Mouse (Mus musculus) heart, embryonic 13.5 days (tissue): ENCODE measurements around the gene Schip1. TPM values are rescaled to one million over a fixed set of nuclear protein-coding genes. Genes with fewer than 3 reads are reported as not detected.
A peak's percentile ranks its signal among the peaks of the same experiment; 100 is the strongest.

Experiments used
- ATAC-seq: fragments of 200-750 bp; cut with Nextera tagmentation; 2 replicates; pipeline ENCODE4 v1.8.0; 2017; ENCODE audit warnings: moderate TSS enrichment; ENCODE audit not compliant: insufficient number of reproducible peaks, low FRiP score, low TSS enrichment; ENCODE audit errors: extremely low read depth
- H3K27ac ChIP-seq: fragments of 300-500 bp; sonication (generic); replicated peaks from 2 replicates; pipeline ENCODE4 v1.5.1; 2015; ENCODE audit warnings: moderate library complexity, mild to moderate bottlenecking, inconsistent platforms
- H3K27me3 ChIP-seq: fragments of 300-500 bp; sonication (generic); replicated peaks from 2 replicates; pipeline ENCODE4 v1.6.1; 2015; ENCODE audit warnings: mild to moderate bottlenecking, inconsistent platforms
- H3K36me3 ChIP-seq: fragments of 300-500 bp; sonication (generic); 2 replicates; pipeline ENCODE4 v1.6.1; 2015; ENCODE audit warnings: mild to moderate bottlenecking, inconsistent platforms
- H3K4me1 ChIP-seq: fragments of 300-500 bp; sonication (generic); 2 replicates; pipeline ENCODE4 v1.6.1; 2015; ENCODE audit warnings: inconsistent platforms
- H3K4me2 ChIP-seq: fragments of 300-500 bp; sonication (generic); 2 replicates; pipeline ENCODE4 v1.6.1; 2015; ENCODE audit warnings: inconsistent platforms, mild to moderate bottlenecking, moderate library complexity
- H3K4me3 ChIP-seq: fragments of 300-500 bp; sonication (generic); 2 replicates; pipeline ENCODE4 v1.5.1; 2015; ENCODE audit warnings: moderate library complexity, mild to moderate bottlenecking, inconsistent platforms
- H3K9ac ChIP-seq: fragments of 300-500 bp; sonication (generic); 2 replicates; pipeline ENCODE4 v1.6.1; 2015; ENCODE audit warnings: inconsistent platforms, mild to moderate bottlenecking, moderate library complexity
- H3K9me3 ChIP-seq: fragments of 300-500 bp; sonication (generic); 2 replicates; pipeline ENCODE4 v1.6.1; 2016; ENCODE audit warnings: inconsistent platforms
- WGBS: fragments of 180-500 bp; shearing (Covaris S2); methylation state at CpG from one replicate; pipeline ENCODE4 v1.1.7; 2015; ENCODE audit warnings: mixed read lengths; 5-methylcytosine and 5-hydroxymethylcytosine counted together
- polyA plus RNA-seq: library from polyadenylated mRNA; unstranded; fragments of >200 nt; fragmentation: Nextera tagmentation; extraction: Ambion mirVana; gene quantifications from 2 replicates; pipeline ENCODE4 v1.2.1, GENCODE M21; 2015

Gene Schip1
- polyA plus RNA-seq, 1 experiment from 2014 or later: 52.4 TPM

DNA sequence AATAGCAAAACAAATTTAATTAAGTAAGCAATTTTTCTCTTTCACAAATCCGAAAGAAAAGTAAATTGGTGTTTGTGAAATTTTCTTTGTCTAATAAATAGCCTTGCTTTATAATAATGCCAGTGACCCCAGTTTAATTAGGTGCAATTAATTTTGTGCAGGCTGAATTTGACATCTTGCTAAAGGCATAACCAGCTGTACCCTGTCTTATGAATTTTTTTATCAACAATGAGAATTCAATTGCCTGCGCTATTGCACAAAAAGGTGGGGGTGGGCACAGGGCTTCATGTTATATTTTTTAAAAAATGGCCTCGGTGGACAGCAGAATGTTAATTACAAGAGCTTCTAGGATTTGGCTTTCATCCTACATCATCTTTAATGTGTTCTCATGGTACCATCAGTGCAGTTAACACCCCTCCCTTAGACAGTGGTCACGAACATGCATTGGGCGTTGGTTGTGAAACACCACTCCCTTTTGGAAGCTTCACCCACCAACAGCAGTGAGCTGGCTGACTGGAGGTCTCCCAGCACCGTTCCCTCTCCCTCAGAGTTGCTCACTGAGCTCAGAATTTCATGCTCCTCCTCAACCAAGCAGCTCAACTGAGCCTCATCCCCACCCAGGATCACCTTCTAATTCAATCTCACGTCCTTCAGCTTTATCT lies 541.5 kb downstream of the Schip1 start:
- Histone ChIP-seq H3K27me3 (no peaks in the 10 kb centered on the region), H3K4me3 (no peak overlapping the region), H3K4me2 (no peak overlapping the region), H3K27ac (no peak overlapping the region), H3K9ac (no peak overlapping the region), H3K9me3 (no peaks in the 10 kb centered on the region), H3K4me1 (peaks cover 49% of the 10 kb centered on the region), H3K36me3 (peaks cover 4% of the 10 kb centered on the region; the same call in 1 of the 2 replicates)
- ATAC-seq: no peak
- WGBS: 81% methylated on average over 7 of the region's 7 CpGs

DNA sequence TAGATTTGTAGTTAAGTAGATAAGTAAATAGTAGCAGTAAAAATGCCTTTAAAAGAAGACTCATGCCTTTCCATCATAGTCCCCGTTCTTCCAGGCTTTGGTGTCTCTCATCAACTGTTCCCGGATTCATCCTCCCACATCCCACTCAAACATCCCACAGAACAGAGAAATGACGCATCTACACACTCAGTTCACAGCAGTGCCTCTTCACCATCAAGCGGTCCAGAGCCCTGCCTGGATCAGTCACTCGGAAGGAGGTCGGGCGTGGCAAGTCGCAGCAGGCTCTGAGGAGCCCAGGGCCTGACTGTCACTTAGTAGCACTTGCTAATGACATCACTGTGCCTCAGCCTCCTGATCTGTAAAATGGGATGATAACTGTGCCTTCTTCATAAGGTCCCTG lies 542.1 kb downstream of the Schip1 start:
- peaks cover 4% of the 10 kb centered on the region; the same call in 1 of the 2 replicates for H3K36me3 ChIP-seq
- no peak overlapping the region for H3K4me3 ChIP-seq
- no peak overlapping the region for H3K27ac ChIP-seq
- H3K4me1 ChIP-seq: peaks cover 48% of the 10 kb centered on the region
- no peaks in the 10 kb centered on the region for H3K9me3 ChIP-seq
- no peaks in the 10 kb centered on the region for H3K27me3 ChIP-seq
- no peak overlapping the region for H3K4me2 ChIP-seq
- ATAC-seq: no peak
- H3K9ac ChIP-seq: no peak overlapping the region
- WGBS: 85% methylated on average over 8 of the region's 8 CpGs

DNA sequence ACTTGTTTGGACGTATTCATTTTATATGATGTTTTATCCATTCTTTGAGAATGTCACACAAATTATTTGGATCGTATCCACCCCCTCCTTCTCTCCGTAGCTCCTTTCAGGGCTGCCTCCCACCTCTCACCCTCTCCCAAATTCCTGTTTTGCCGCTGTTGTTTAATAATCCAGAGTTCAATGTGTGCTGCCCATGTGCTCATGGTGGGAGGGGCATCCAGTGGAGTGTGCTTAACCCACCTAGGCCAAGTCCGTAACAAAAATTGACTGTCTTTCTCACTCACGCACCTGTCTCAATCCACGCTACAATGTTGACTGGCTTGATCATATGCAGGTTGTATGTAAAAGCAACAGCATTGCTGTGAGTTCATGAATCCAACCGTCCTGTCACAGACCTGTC lies 542.7 kb downstream of the Schip1 start:
- no peak overlapping the region for H3K4me3 ChIP-seq
- H3K36me3 ChIP-seq: peaks cover 4% of the 10 kb centered on the region; the same call in 1 of the 2 replicates
- H3K4me2 ChIP-seq: no peak overlapping the region
- no peak overlapping the region for H3K27ac ChIP-seq
- H3K27me3 ChIP-seq: no peaks in the 10 kb centered on the region
- H3K9me3 ChIP-seq: no peaks in the 10 kb centered on the region
- no peak overlapping the region for H3K9ac ChIP-seq
- ATAC-seq: no peak
- H3K4me1 ChIP-seq: peaks cover 42% of the 10 kb centered on the region
- WGBS: 87% methylated on average over 8 of the region's 8 CpGs

DNA sequence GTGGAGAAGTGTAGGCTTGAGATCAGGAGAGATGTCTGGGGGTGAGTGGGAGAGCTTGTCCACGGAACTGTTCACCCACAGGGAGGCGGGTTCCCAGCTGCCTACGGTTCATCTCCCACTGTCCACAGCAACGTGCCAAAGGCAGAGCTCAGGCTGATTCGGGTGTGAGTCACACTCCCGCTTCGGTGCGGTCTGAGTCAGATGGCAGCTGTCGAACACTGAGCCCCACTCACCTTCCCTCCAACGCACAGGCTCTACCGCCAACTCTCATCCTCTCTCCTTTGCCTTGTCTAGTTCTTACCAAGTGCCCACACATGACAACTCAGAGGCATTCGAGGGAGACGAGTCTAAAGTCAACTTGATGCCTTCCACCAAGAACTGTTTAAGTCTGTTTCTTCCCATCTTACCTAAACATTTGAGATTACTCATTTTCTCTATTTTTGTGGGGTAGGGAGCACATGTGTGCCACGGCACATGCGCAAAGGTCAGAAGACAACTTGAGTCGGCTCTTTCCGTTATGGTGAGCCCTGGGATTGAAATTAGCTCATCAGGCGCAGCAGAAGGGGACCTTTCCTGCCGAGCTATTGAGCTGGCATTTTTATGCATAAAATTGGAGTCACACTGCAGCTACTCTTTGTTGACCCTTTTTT lies 544.4 kb downstream of the Schip1 start:
- peaks cover 4% of the 10 kb centered on the region; the same call in 1 of the 2 replicates for H3K36me3 ChIP-seq
- no peak; the same call in 1 of the 2 replicates for ATAC-seq
- H3K9ac ChIP-seq: no peak overlapping the region
- no peak overlapping the region for H3K4me2 ChIP-seq
- no peak overlapping the region for H3K4me3 ChIP-seq
- no peaks in the 10 kb centered on the region for H3K9me3 ChIP-seq
- 62% methylated on average over 19 of the region's 19 CpGs for WGBS
- H3K27ac ChIP-seq: peak overlapping the region; percentile 22
- H3K27me3 ChIP-seq: no peaks in the 10 kb centered on the region
- peaks cover 29% of the 10 kb centered on the region for H3K4me1 ChIP-seq

DNA sequence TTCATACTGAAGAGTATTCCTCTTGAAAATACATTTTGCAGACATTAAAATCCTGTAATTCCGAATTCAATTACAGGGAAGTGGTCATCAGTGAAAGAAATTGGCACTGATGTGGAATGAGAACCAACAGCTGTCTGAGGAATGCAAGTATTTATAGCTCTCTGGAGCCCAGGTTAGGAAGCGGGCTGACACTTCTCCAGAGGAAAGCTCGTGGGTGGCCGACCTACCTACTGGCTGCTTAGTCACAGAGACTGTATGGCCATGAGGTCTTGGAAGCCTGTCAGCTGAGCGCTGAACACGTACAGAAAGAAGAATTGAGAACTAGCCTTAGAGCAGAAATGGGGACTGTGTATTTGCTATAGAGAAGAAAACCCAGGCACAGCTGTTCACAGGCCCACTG lies 545.4 kb downstream of the Schip1 start:
- Histone ChIP-seq H3K4me1 (peaks cover 27% of the 10 kb centered on the region), H3K36me3 (peaks cover 4% of the 10 kb centered on the region; the same call in 1 of the 2 replicates), H3K27me3 (no peaks in the 10 kb centered on the region), H3K4me2 (peak overlapping the region; percentile 24), H3K9me3 (no peaks in the 10 kb centered on the region), H3K9ac (no peak overlapping the region), H3K4me3 (no peak overlapping the region), H3K27ac (0 out of 2 replicates have a peak overlapping the region, but pooled peaks have one; percentile 17)
- 39% methylated on average over 6 of the region's 6 CpGs for WGBS
- ATAC-seq: no peak

DNA sequence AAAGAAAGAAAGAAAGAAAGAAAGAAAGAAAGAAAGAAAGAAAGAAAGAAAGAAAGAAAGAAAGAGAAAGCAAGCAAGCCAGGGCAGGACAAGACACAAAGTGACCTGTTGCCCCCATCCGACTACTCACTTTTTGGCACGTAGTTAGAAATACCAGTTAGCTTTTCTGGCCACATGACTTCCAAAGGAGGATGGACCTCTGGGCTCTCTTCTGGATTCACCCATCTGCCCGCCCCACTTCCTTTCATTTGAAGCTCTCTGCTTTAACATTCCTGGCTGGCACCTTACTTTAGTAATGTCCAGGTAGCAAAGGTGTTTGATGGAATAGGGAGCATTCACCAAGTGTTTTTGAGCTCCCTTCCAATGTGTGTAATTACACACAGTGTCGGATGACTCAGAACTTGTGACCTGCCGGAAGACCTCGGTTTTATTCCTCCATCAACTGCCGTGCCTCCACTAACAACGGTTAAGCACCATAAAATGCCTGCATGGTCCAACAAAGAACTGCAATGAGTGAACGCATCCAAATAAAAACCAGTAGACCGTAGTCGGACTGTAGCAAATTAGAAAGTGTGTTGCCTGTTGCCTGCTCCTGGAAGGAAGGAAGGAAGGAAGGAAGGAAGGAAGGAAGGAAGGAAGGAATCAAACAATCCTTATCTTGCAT lies 546.1 kb downstream of the Schip1 start:
- Histone ChIP-seq H3K4me2 (no peak overlapping the region), H3K4me1 (peaks cover 27% of the 10 kb centered on the region), H3K27ac (no peak overlapping the region), H3K27me3 (no peaks in the 10 kb centered on the region), H3K9ac (no peak overlapping the region), H3K4me3 (no peak overlapping the region), H3K9me3 (no peaks in the 10 kb centered on the region), H3K36me3 (peaks cover 4% of the 10 kb centered on the region; the same call in 1 of the 2 replicates)
- WGBS: 89% methylated on average over 11 of the region's 11 CpGs
- ATAC-seq: no peak

DNA sequence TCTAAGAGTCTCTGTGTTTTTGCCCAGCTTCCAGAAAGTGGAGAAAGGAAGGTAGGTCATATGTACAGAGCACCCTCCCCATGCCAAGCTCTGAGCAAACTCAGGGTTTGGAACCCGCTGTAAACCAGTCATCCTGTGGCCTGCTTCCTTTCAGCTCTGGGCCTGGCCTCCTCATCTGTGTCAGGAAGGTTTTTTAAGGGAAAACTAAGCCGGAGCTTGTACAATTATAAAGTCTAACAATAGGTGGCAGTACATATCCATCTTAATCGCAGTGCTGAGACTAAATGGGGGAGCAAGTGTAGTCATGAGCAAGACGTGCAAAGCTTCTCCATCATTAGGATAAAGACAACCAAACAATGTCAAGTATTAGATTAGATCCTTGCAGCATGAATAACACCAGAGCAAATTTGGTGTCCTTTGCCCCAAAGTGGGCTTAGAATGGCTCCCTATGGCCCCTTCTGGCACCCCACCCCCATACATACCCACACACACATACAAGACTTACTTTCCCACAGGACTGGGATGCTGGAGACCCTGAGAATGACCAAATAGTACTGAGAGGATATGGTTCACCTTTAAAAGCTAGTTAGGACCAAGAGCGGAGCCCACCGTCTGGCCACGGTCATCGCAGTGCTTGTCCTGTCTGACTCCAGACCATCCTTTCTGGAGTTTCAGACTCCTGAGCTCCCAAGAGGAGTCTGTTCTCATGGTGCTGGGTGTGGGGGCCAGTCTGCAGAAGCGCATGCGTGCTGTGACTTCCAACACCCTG lies 550.6 kb downstream of the Schip1 start:
- no peak for ATAC-seq
- peaks cover 36% of the 10 kb centered on the region for H3K36me3 ChIP-seq
- H3K4me1 ChIP-seq: peaks cover 6% of the 10 kb centered on the region; the same call in 1 of the 2 replicates
- H3K27me3 ChIP-seq: no peaks in the 10 kb centered on the region
- no peak overlapping the region for H3K9ac ChIP-seq
- 73% methylated on average over 10 of the region's 10 CpGs for WGBS
- H3K4me3 ChIP-seq: no peak overlapping the region
- H3K27ac ChIP-seq: no peak overlapping the region
- H3K9me3 ChIP-seq: no peaks in the 10 kb centered on the region
- no peak overlapping the region for H3K4me2 ChIP-seq

DNA sequence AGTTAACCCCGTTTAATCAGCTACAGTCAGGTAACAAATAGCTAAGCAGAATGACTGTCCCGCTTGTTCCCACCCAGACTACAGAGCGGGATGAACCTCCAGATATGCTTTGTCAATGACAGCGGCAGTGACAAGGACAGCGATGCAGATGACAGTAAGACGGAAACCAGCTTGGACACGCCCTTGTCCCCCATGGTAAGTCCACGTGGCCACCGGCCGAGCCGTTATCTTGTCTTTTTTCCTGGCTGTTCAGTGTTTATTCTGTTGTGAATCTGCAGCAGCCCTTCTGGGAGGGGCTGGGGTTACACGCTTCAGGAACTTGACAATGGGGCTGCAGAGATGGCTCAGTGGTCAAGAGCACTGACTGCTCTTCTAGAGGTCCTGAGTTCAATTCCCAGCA lies 551.8 kb downstream of the Schip1 start:
- no peaks in the 10 kb centered on the region for H3K9me3 ChIP-seq
- H3K27ac ChIP-seq: no peak overlapping the region
- no peak; the same call in 1 of the 2 replicates for ATAC-seq
- H3K9ac ChIP-seq: no peak overlapping the region
- no peak overlapping the region for H3K4me3 ChIP-seq
- H3K4me2 ChIP-seq: no peak overlapping the region
- no peaks in the 10 kb centered on the region for H3K27me3 ChIP-seq
- H3K4me1 ChIP-seq: 0 out of 2 replicates have a peak, but pooled peaks cover 3% of the 10 kb centered on the region
- H3K36me3 ChIP-seq: peaks cover 48% of the 10 kb centered on the region
- WGBS: 57% methylated on average over 12 of the region's 12 CpGs

DNA sequence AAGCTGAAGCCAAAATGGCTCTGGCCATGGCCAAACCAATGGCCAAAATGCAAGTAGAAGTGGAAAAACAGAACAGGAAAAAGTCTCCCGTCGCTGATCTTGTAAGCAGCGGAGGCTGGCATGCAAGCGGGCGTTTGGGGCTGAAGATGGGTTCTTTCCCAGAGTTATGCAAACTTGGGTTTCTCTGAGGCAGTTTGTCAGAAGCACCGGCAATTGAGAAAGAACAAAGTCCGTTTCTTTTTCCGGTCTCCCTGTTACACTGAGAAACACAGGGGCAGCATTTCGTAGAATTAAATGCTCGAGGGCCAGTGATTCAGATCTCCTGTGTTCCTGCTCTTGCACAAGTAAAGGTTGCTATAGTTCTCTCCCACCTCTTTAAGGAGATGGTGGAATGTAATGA lies 553.1 kb downstream of the Schip1 start:
- whole genome bisulfite sequencing: 87% methylated on average over 10 of the region's 10 CpGs
- Histone ChIP-seq H3K36me3 (peaks cover 59% of the 10 kb centered on the region), H3K9ac (no peak overlapping the region), H3K27ac (no peak overlapping the region), H3K4me1 (0 out of 2 replicates have a peak, but pooled peaks cover 3% of the 10 kb centered on the region), H3K27me3 (no peaks in the 10 kb centered on the region), H3K9me3 (no peaks in the 10 kb centered on the region), H3K4me3 (no peak overlapping the region), H3K4me2 (no peak overlapping the region)
- ATAC-seq: no peak

DNA sequence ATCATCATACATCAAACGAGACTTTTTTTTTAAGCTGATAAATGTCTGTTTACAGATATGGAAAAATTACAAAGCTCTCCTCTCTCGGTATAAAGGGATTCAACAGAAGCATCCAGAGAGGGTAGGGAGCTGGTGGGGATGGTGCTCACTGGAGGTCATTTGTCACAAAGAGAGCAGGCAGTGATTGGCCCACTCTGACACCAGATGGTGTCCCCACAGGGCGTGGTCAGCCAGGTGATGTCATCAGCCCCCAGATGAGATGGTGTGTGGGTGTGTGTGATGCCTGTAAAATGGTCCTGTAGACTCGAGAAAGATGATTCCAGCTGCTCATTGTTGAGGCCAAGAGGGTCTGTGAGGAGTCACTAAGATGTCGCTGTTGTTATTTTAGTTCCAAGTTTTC lies 554.5 kb downstream of the Schip1 start:
- Histone ChIP-seq H3K27ac (no peak overlapping the region), H3K4me3 (no peak overlapping the region), H3K9ac (no peak overlapping the region), H3K4me2 (no peak overlapping the region), H3K27me3 (no peaks in the 10 kb centered on the region), H3K4me1 (peaks cover 5% of the 10 kb centered on the region; the same call in 1 of the 2 replicates), H3K36me3 (peaks cover 72% of the 10 kb centered on the region), H3K9me3 (no peaks in the 10 kb centered on the region)
- WGBS: 70% methylated on average over 5 of the region's 5 CpGs
- ATAC-seq: no peak

DNA sequence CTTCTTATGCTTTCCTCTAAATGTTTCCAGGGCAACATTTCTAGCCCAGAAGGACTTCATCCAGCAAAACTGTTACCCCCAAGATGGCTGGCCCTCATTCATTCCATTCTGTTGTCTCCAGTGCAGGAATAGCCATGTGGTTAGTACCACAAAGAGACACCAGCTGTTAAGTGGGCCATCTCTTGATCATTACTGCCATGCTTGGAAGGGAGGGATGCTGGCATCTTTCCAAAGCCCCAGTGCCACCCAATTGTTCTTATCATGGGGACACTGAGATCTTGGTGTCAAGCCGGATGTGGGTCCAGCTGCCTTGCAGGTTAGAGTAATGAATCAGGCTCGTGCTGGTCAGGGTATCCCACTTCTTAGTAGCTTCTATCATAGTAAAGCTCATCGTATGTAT lies 557.4 kb downstream of the Schip1 start:
- ATAC-seq: no peak
- no peak overlapping the region for H3K4me3 ChIP-seq
- H3K4me1 ChIP-seq: peaks cover 5% of the 10 kb centered on the region; the same call in 1 of the 2 replicates
- no peaks in the 10 kb centered on the region for H3K9me3 ChIP-seq
- H3K27me3 ChIP-seq: no peaks in the 10 kb centered on the region
- H3K27ac ChIP-seq: no peak overlapping the region
- H3K4me2 ChIP-seq: no peak overlapping the region
- peaks cover 91% of the 10 kb centered on the region for H3K36me3 ChIP-seq
- 78% methylated on average over 3 of the region's 3 CpGs for WGBS
- H3K9ac ChIP-seq: no peak overlapping the region
